Mouse (Mus musculus): ENCODE results near the gene Gcnt1. TPM values are rescaled to one million over a fixed set of nuclear protein-coding genes. Genes with fewer than 3 reads are reported as not detected.

Gene Gcnt1
- total and polyA plus RNA-seq, 3 experiments, result 0.22 TPM; not detected in 2

GRCm38 (mm10) chr19:17406823-17407222, 34.2 kb upstream of the Gcnt1 start:
- DNase-seq (ENCODE audit: low read depth, low spot score), result no peak

DNA sequence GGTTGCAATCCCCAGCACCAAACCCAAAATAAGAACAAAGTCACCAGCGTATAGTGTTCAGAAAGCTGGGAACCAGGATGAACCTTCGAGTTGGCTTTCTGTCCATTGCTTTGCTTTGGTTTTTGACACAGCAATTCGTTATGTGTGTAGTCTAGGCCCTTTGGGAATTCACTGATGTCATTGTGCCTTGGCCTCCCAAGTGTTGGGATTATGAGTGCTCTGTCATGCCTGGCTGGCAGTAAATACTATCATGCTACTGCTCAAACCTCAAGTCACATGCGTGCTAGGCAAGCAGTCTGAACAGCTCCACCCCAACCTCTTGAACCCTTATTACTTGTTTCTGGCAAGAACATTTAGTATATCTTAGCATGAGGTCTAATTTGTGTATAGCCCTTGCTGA, 30.5 kb upstream of the Gcnt1 start:
- peaks cover 0 to 2% of the 10 kb centered on the region in 2 experiments; a peak in 2 of 4 replicates for H3K36me3 ChIP-seq (ENCODE audit: control insufficient read depth in 1 of 2, insufficient read depth in 2 of 2, low read length in 2 of 2)
- H3K79me2 ChIP-seq (ENCODE audit: control insufficient read depth, insufficient read depth, low read length, poor library complexity), result no peaks in the 10 kb centered on the region
- no peak for DNase-seq (ENCODE audit: low read depth, low spot score)
- H3K9ac ChIP-seq (ENCODE audit: control insufficient read depth, low read depth, low read length, poor library complexity, severe bottlenecking), result no peak overlapping the region
- H3K27ac ChIP-seq (ENCODE audit: control insufficient read depth, low read depth, low read length), result no peak overlapping the region
- TF ChIP-seq SMC3 (IDR thresholded peaks at IDR 0.05; ENCODE audit: low read depth, low read length) (no peak), RAD21 (IDR thresholded peaks at IDR 0.05; ENCODE audit: low read depth, low read length) (no peak), KAT2A (conservative IDR thresholded peaks at IDR 0.05; ENCODE audit: low read depth, low read length) (no peak), BHLHE40 (IDR thresholded peaks at IDR 0.05; ENCODE audit: borderline replicate concordance, low read depth, low read length) (no peak), GATA1 (IDR thresholded peaks at IDR 0.05; ENCODE audit: low read depth, low read length) (no peak)
- H3K4me3 ChIP-seq (ENCODE audit: control insufficient read depth in 1 of 2, insufficient read depth in 1 of 2, low read depth in 2 of 2, low read length in 2 of 2), result no peak overlapping the region
- H3K4me1 ChIP-seq (ENCODE audit: control insufficient read depth in 1 of 2, insufficient read depth in 2 of 2, low read length in 2 of 2), result no peaks in the 10 kb centered on the region
- H3K27me3 ChIP-seq (ENCODE audit: control insufficient read depth in 1 of 2, insufficient read depth in 2 of 2, low read length in 2 of 2), result no peaks in the 10 kb centered on the region
- H3K9me3 ChIP-seq (replicated peaks; ENCODE audit: insufficient read depth, low read length), result no peaks in the 10 kb centered on the region

More at GRCm38 (mm10) chr19:17406823-17407222, 34.2 kb upstream of the Gcnt1 start:
- no peak for TF ChIP-seq USF2 (IDR thresholded peaks at IDR 0.05; ENCODE audit: borderline replicate concordance in 1 of 2, insufficient read depth in 1 of 2, low read depth in 1 of 2, low read length in 2 of 2)
- Histone ChIP-seq H3K36me3 (ENCODE audit: control insufficient read depth in 1 of 2, insufficient read depth in 2 of 2, low read length in 2 of 2) (no peaks in the 10 kb centered on the region), H3K9me3 (replicated peaks; ENCODE audit: insufficient read depth, low read length) (no peaks in the 10 kb centered on the region), H3K4me1 (ENCODE audit: control insufficient read depth in 1 of 2, insufficient read depth in 2 of 2, low read length in 2 of 2) (no peaks in the 10 kb centered on the region), H3K27ac (ENCODE audit: control insufficient read depth, low read depth, low read length) (no peak overlapping the region), H3K4me3 (ENCODE audit: control insufficient read depth in 1 of 2, insufficient read depth in 1 of 2, low read depth in 2 of 2, low read length in 2 of 2) (no peak overlapping the region), H3K27me3 (ENCODE audit: control insufficient read depth in 1 of 2, insufficient read depth in 2 of 2, low read length in 2 of 2) (no peaks in the 10 kb centered on the region), H3K79me2 (ENCODE audit: control insufficient read depth, insufficient read depth, low read length, poor library complexity) (no peaks in the 10 kb centered on the region), H3K9ac (ENCODE audit: control insufficient read depth, low read depth, low read length, poor library complexity, severe bottlenecking) (no peak overlapping the region)

- H3K4me1 ChIP-seq (ENCODE audit: control insufficient read depth in 1 of 2, insufficient read depth in 2 of 2, low read length in 2 of 2), result peaks cover 0 to 12% of the 10 kb centered on the region in 2 experiments; a peak in 1 of 4 replicates
- peaks cover 2 to 12% of the 10 kb centered on the region in 2 experiments for H3K36me3 ChIP-seq (ENCODE audit: control insufficient read depth in 1 of 2, insufficient read depth in 2 of 2, low read length in 2 of 2)
- no peaks in the 10 kb centered on the region for H3K79me2 ChIP-seq (ENCODE audit: control insufficient read depth, insufficient read depth, low read length, poor library complexity)
- H3K9ac ChIP-seq (ENCODE audit: control insufficient read depth, low read depth, low read length, poor library complexity, severe bottlenecking), result no peak overlapping the region
- H3K27ac ChIP-seq (ENCODE audit: control insufficient read depth, low read depth, low read length), result no peak overlapping the region
- no peak for DNase-seq (ENCODE audit: low read depth, low spot score)
- TF ChIP-seq NELFE (IDR thresholded peaks at IDR 0.05; ENCODE audit: low read depth, low read length), result no peak
- TF ChIP-seq MEF2A (IDR thresholded peaks at IDR 0.05; ENCODE audit: extremely low read depth, insufficient replicate concordance, low read depth, low read length, poor library complexity, severe bottlenecking), result no peak
- TF ChIP-seq GABPA (IDR thresholded peaks at IDR 0.05; ENCODE audit: low read depth, low read length), result no peak
- TF ChIP-seq CHD1 (IDR thresholded peaks at IDR 0.05; ENCODE audit: low read depth, low read length), result no peak
- no peak for TF ChIP-seq USF2 (IDR thresholded peaks at IDR 0.05; ENCODE audit: borderline replicate concordance in 1 of 2, insufficient read depth in 1 of 2, low read depth in 1 of 2, low read length in 2 of 2)
- no peak for TF ChIP-seq ZMIZ1 (IDR thresholded peaks at IDR 0.05; ENCODE audit: low read depth, low read length)
- TF ChIP-seq POLR2AphosphoS5 (IDR thresholded peaks at IDR 0.05; ENCODE audit: borderline replicate concordance, low read depth, low read length), result no peak
- TF ChIP-seq MXI1 (IDR thresholded peaks at IDR 0.05; ENCODE audit: low read depth, low read length), result no peak
- TF ChIP-seq ZC3H11A (IDR thresholded peaks at IDR 0.05; ENCODE audit: low read depth, low read length), result no peak
- no peak for TF ChIP-seq SMC3 (IDR thresholded peaks at IDR 0.05; ENCODE audit: low read depth, low read length)
- TF ChIP-seq POLR2A (IDR thresholded peaks at IDR 0.05; ENCODE audit: control insufficient read depth in 1 of 2, insufficient read depth in 1 of 2, low read depth in 1 of 2, low read length in 2 of 2, poor library complexity in 1 of 2), result no peak
- TF ChIP-seq JUND (IDR thresholded peaks at IDR 0.05; ENCODE audit: low read depth, low read length), result no peak
- no peak for TF ChIP-seq KAT2A (conservative IDR thresholded peaks at IDR 0.05; ENCODE audit: low read depth, low read length)
- TF ChIP-seq MYB (IDR thresholded peaks at IDR 0.05; ENCODE audit: low read depth, low read length), result no peak
- no peak for TF ChIP-seq ZKSCAN1 (IDR thresholded peaks at IDR 0.05; ENCODE audit: low read depth, low read length)
- TF ChIP-seq UBTF (IDR thresholded peaks at IDR 0.05; ENCODE audit: borderline replicate concordance, insufficient read depth, low read depth, low read length), result no peak
- TF ChIP-seq GATA1 (IDR thresholded peaks at IDR 0.05; ENCODE audit: low read depth, low read length), result no peak
- TF ChIP-seq TBP (IDR thresholded peaks at IDR 0.05; ENCODE audit: low read depth, low read length), result no peak
- H3K9me3 ChIP-seq (replicated peaks; ENCODE audit: insufficient read depth, low read length), result no peaks in the 10 kb centered on the region
- no peaks in the 10 kb centered on the region for H3K27me3 ChIP-seq (ENCODE audit: control insufficient read depth in 1 of 2, insufficient read depth in 2 of 2, low read length in 2 of 2)
- no peak overlapping the region for H3K4me3 ChIP-seq (ENCODE audit: control insufficient read depth in 1 of 2, insufficient read depth in 1 of 2, low read depth in 2 of 2, low read length in 2 of 2)
Observed at GRCm38 (mm10) chr19:17400571-17400970, 27.9 kb upstream of the Gcnt1 start.
